Mouse (Mus musculus) C2C12 (cell line): Measurements from ENCODE around the gene Mettl14. TPM values are rescaled to one million over a fixed set of nuclear protein-coding genes. Genes with fewer than 3 reads are reported as not detected.

ENCODE experiments used
- H3K27me3 ChIP-seq: one replicate; pipeline ENCODE4 v1.6.1; 2011; ENCODE audit not compliant: control insufficient read depth, insufficient read depth, insufficient read length
- H3K36me3 ChIP-seq: one replicate; pipeline ENCODE4 v1.6.1; 2011; ENCODE audit not compliant: control insufficient read depth, insufficient read depth
- H3K4me3 ChIP-seq: one replicate; pipeline ENCODE4 v1.5.1; 2011; ENCODE audit warnings: mild to moderate bottlenecking, control low read depth; ENCODE audit not compliant: poor library complexity, insufficient read depth, severe bottlenecking
- H3K79me2 ChIP-seq: one replicate; pipeline ENCODE4 v1.6.1; 2011; ENCODE audit not compliant: control insufficient read depth, insufficient read depth
- H3K79me3 ChIP-seq: one replicate; pipeline ENCODE4 v1.6.1; 2011; ENCODE audit warnings: low read depth, control low read depth
- H3ac ChIP-seq: one replicate; pipeline ENCODE3; 2011; ENCODE audit warnings: low read depth; ENCODE audit not compliant: control insufficient read depth, insufficient read length
- CEBPB ChIP-seq: IDR thresholded peaks from one replicate; pipeline ENCODE4 v1.6.1; 2011; ENCODE audit warnings: low read depth, mild to moderate bottlenecking, control low read depth, moderate library complexity
- CTCF ChIP-seq: IDR thresholded peaks from one replicate; pipeline ENCODE4 v1.5.1; 2011; ENCODE audit not compliant: control insufficient read depth, insufficient read depth, insufficient read length
- FOSL1 ChIP-seq: IDR thresholded peaks from one replicate; pipeline ENCODE4 v1.8.0; 2011; ENCODE audit warnings: mild to moderate bottlenecking, low read length; ENCODE audit not compliant: poor library complexity, insufficient read depth, severe bottlenecking
- MAX ChIP-seq: IDR thresholded peaks from one replicate; pipeline ENCODE4 v1.6.1; 2011; ENCODE audit warnings: mild to moderate bottlenecking, control low read depth
- MYOD1 ChIP-seq: IDR thresholded peaks from one replicate; pipeline ENCODE4 v1.6.1; 2011; ENCODE audit warnings: low read depth; ENCODE audit not compliant: control insufficient read depth, insufficient read length
- MYOG ChIP-seq: IDR thresholded peaks from one replicate; pipeline ENCODE4 v1.6.1; 2011; ENCODE audit not compliant: control insufficient read depth, insufficient read length; ENCODE audit errors: extremely low read depth
- USF1 ChIP-seq: IDR thresholded peaks from one replicate; pipeline ENCODE4 v1.6.1; 2011; ENCODE audit warnings: low read depth, mild to moderate bottlenecking, control low read depth, moderate library complexity
- long read RNA-seq, 2 experiments: library from polyadenylated mRNA; unstranded; transcript quantifications; one replicate each; pipeline ENCODE4 v2.0.0; 2019 to 2020
- polyA plus RNA-seq: library from polyadenylated mRNA; unstranded; fragments of >200 nt; fragmentation: generic; extraction: Trizol; gene quantifications from one replicate; pipeline ENCODE4 v1.2.1, GENCODE M21; 2012; ENCODE audit warnings: missing spikeins

Gene Mettl14
- polyA plus RNA-seq: 5.6 TPM
- long read RNA-seq, experiment 1, transcript Mettl14-201 (11 exons, 2,741 nt): major isoform, 20 of 23 reads
- long read RNA-seq, experiment 1, partial matches to known transcripts: 1 of 23 reads
- long read RNA-seq, experiment 1, other reads (novel, unspliced or antisense): 2 of 23 reads
- long read RNA-seq, experiment 2, transcript Mettl14-201 (11 exons, 2,741 nt): major isoform, 76 of 112 reads
- long read RNA-seq, experiment 2, partial matches to known transcripts: 1 of 112 reads
- long read RNA-seq, experiment 2, other reads (novel, unspliced or antisense): 35 of 112 reads

GRCm38 (mm10) chr3:123385486-123386156 is at the start of gene Mettl14:
Gene Mettl14, minus strand, starts transcription at chr3:123386108.
- H3ac ChIP-seq: peak within 1 kb of the TSS; percentile 70
- TF ChIP-seq CEBPB: no peak
- no peak for TF ChIP-seq CTCF
- TF ChIP-seq FOSL1: no peak
- TF ChIP-seq MYOD1: no peak
- TF ChIP-seq MYOG: no peak
- no peak for TF ChIP-seq MAX
- TF ChIP-seq USF1: no peak
- peaks cover 24% of the 10 kb centered on the region for H3K79me3 ChIP-seq
- H3K79me2 ChIP-seq: peaks cover 30% of the 10 kb centered on the region
- H3K4me3 ChIP-seq: peak within 1 kb of the TSS; percentile 50
- peaks cover 10% of the 10 kb centered on the region for H3K36me3 ChIP-seq
- no peaks in the 10 kb centered on the region for H3K27me3 ChIP-seq

- Histone ChIP-seq H3K79me2 (no peaks in the 10 kb centered on the region), H3K36me3 (no peaks in the 10 kb centered on the region), H3K27me3 (no peaks in the 10 kb centered on the region), H3K4me3 (no peak overlapping the region), H3ac (no peak overlapping the region), H3K79me3 (no peaks in the 10 kb centered on the region)
- TF ChIP-seq FOSL1 (no peak), USF1 (no peak), CTCF (no peak), MYOD1 (no peak), MYOG (no peak), MAX (no peak), CEBPB (no peak)
These were observed 47.5 kb upstream of the Mettl14 start for GRCm38 (mm10) chr3:123433362-123433761.

- Histone ChIP-seq H3K27me3 (no peaks in the 10 kb centered on the region), H3K79me3 (no peaks in the 10 kb centered on the region), H3K36me3 (no peaks in the 10 kb centered on the region), H3K4me3 (no peak overlapping the region), H3K79me2 (no peaks in the 10 kb centered on the region), H3ac (no peak overlapping the region)
- no peak for TF ChIP-seq MAX
These were observed 46.2 kb upstream of the Mettl14 start for GRCm38 (mm10) chr3:123431951-123432674.

DNA sequence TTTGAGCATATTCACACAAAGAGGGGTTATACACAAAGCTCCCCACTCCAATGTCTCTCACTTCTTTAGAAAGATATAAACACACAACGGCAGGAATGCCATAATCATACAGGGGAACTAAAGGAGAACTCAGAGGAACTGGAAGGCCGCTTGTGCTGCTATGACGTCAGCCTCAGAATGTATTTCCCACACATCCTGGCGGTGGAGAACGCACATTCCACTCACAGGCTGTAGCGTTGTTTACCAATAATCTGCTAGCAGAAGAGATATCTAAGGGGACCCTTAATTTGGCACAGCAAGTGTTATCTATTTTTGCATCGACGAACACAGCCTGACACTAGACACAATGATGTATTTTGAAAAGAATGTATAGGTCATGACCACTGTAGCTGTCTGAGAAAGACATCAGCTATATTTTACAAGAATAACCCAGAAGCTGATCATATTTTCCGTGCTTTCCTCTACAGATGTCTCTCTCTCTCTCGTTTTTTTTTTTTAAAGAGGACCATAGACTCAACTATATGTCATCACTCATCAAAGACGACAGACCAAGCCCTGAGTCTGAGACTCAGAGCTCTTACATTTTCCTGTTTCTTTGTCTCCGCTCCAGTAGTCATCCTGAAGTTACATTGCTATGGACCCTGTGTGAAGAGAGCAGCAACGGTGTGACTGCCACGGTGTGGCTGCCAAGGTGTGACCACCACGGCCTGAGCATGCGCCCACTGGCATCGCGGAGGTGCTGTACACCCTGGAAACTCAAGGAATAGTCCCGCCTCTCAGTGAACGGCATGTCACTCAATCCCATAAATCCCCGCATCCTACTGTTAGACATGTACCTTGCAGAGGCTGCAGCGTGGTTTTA is 43.9 kb upstream of the Mettl14 start:
- Histone ChIP-seq H3ac (no peak overlapping the region), H3K79me2 (no peaks in the 10 kb centered on the region), H3K79me3 (no peaks in the 10 kb centered on the region), H3K36me3 (no peaks in the 10 kb centered on the region), H3K4me3 (no peak overlapping the region), H3K27me3 (no peaks in the 10 kb centered on the region)
- TF ChIP-seq FOSL1: no peak
- no peak for TF ChIP-seq MYOD1
- TF ChIP-seq CTCF: no peak
- no peak for TF ChIP-seq CEBPB
- TF ChIP-seq MAX: no peak
- no peak for TF ChIP-seq USF1
- TF ChIP-seq MYOG: no peak

- H3K27me3 ChIP-seq: no peaks in the 10 kb centered on the region
- TF ChIP-seq MAX: no peak
- no peak for TF ChIP-seq MYOD1
- TF ChIP-seq USF1: no peak
- no peak for TF ChIP-seq FOSL1
- no peak for TF ChIP-seq CEBPB
- TF ChIP-seq MYOG: no peak
- TF ChIP-seq CTCF: no peak
- H3K4me3 ChIP-seq: no peak overlapping the region
- no peaks in the 10 kb centered on the region for H3K79me2 ChIP-seq
- no peaks in the 10 kb centered on the region for H3K79me3 ChIP-seq
- H3K36me3 ChIP-seq: no peaks in the 10 kb centered on the region
- no peak overlapping the region for H3ac ChIP-seq
These were observed 42.1 kb upstream of the Mettl14 start for GRCm38 (mm10) chr3:123428005-123428404.
